Mouse (Mus musculus) heart, embryonic 16.5 days (tissue): Measurements from ENCODE around the gene Nxph1. TPM values are rescaled to one million over a fixed set of nuclear protein-coding genes. Genes with fewer than 3 reads are reported as not detected.

Experiments used
- ATAC-seq: fragments of 200-750 bp; cut with Nextera tagmentation; replicated peaks from 2 replicates; pipeline ENCODE4 v1.8.0; 2017; ENCODE audit warnings: moderate number of reproducible peaks; ENCODE audit not compliant: insufficient read depth, low FRiP score; ENCODE audit errors: extremely low read depth
- H3K27ac ChIP-seq: fragments of 300-500 bp; sonication (generic); 2 replicates; pipeline ENCODE4 v1.5.1; 2014; ENCODE audit warnings: mild to moderate bottlenecking, low read length, control low read depth, moderate library complexity
- H3K27me3 ChIP-seq: fragments of 300-500 bp; sonication (generic); 2 replicates; pipeline ENCODE4 v1.6.1; 2014; ENCODE audit warnings: low read length, mixed read lengths; ENCODE audit not compliant: control insufficient read depth, insufficient read depth
- H3K36me3 ChIP-seq: fragments of 300-500 bp; sonication (generic); 2 replicates; pipeline ENCODE4 v1.6.1; 2014; ENCODE audit not compliant: control insufficient read depth, insufficient read depth
- H3K4me1 ChIP-seq: fragments of 300-500 bp; sonication (generic); 2 replicates; pipeline ENCODE4 v1.6.1; 2014; ENCODE audit warnings: low read length, mixed read lengths; ENCODE audit not compliant: control insufficient read depth, insufficient read depth
- H3K4me2 ChIP-seq: fragments of 300-500 bp; sonication (generic); 2 replicates; pipeline ENCODE4 v1.6.1; 2014; ENCODE audit warnings: low read depth, mild to moderate bottlenecking, control low read depth, low read length
- H3K4me3 ChIP-seq: fragments of 300-500 bp; sonication (generic); 2 replicates; pipeline ENCODE4 v1.5.1; 2014; ENCODE audit warnings: mild to moderate bottlenecking, control low read depth, low read length
- H3K9ac ChIP-seq: fragments of 300-500 bp; sonication (generic); 2 replicates; pipeline ENCODE4 v1.6.1; 2014; ENCODE audit warnings: low read length, control low read depth
- H3K9me3 ChIP-seq: fragments of 300-500 bp; sonication (generic); replicated peaks from 2 replicates; pipeline ENCODE4 v1.6.1; 2016; ENCODE audit warnings: low read length; ENCODE audit not compliant: control insufficient read depth
- whole genome bisulfite sequencing: fragments of 180-500 bp; shearing (Covaris S2); extraction: QIAGEN DNeasy Blood & Tissue Kit; methylation state at CpG from one replicate; pipeline ENCODE4 v1.1.7; 2014; 5-methylcytosine and 5-hydroxymethylcytosine counted together
- polyA plus RNA-seq: library from polyadenylated mRNA; unstranded; fragments of >200 nt; fragmentation: Nextera tagmentation; extraction: Ambion mirVana; gene quantifications from 2 replicates; pipeline ENCODE4 v1.2.1, GENCODE M21; 2015

Nxph1 gene
- polyA plus RNA-seq, 1 experiment from 2014 or later = 0.09 TPM

- Histone ChIP-seq H3K4me2 (no peak overlapping the region), H3K27me3 (no peaks in the 10 kb centered on the region), H3K4me3 (no peak overlapping the region), H3K9me3 (no peaks in the 10 kb centered on the region), H3K4me1 (no peaks in the 10 kb centered on the region), H3K9ac (no peak overlapping the region), H3K27ac (no peak overlapping the region), H3K36me3 (no peaks in the 10 kb centered on the region)
- no peak for ATAC-seq
- WGBS = 36% methylated on average over 1 of the region's 1 CpGs
These were observed 201.6 kb downstream of the Nxph1 start for GRCm38 (mm10) chr6:9149791-9150190.

GRCm38 (mm10) chr6:9159191-9159590 lies 211.0 kb downstream of the Nxph1 start:
- Histone ChIP-seq H3K27ac (no peak overlapping the region), H3K4me2 (no peak overlapping the region), H3K4me1 (no peaks in the 10 kb centered on the region), H3K4me3 (no peak overlapping the region), H3K9ac (no peak overlapping the region), H3K36me3 (no peaks in the 10 kb centered on the region), H3K27me3 (no peaks in the 10 kb centered on the region), H3K9me3 (no peaks in the 10 kb centered on the region)
- ATAC-seq = no peak
- 59% methylated on average over 2 of the region's 2 CpGs for WGBS

- Histone ChIP-seq H3K36me3 (no peaks in the 10 kb centered on the region), H3K4me2 (no peak overlapping the region), H3K27me3 (no peaks in the 10 kb centered on the region), H3K9ac (no peak overlapping the region), H3K9me3 (no peaks in the 10 kb centered on the region), H3K4me3 (no peak overlapping the region), H3K4me1 (no peaks in the 10 kb centered on the region), H3K27ac (no peak overlapping the region)
- WGBS = 46% methylated on average over 3 of the region's 3 CpGs
- no peak for ATAC-seq
These were observed 234.2 kb downstream of the Nxph1 start for GRCm38 (mm10) chr6:9182477-9182876.

GRCm38 (mm10) chr6:9210730-9211129 lies 262.5 kb downstream of the Nxph1 start:
- no peaks in the 10 kb centered on the region for H3K36me3 ChIP-seq
- no peak overlapping the region for H3K9ac ChIP-seq
- H3K4me2 ChIP-seq = no peak overlapping the region
- H3K4me1 ChIP-seq = no peaks in the 10 kb centered on the region
- no peak overlapping the region for H3K27ac ChIP-seq
- H3K27me3 ChIP-seq = no peaks in the 10 kb centered on the region
- H3K4me3 ChIP-seq = no peak overlapping the region
- ATAC-seq = no peak
- WGBS = 76% methylated on average over 4 of the region's 4 CpGs
- H3K9me3 ChIP-seq = no peaks in the 10 kb centered on the region

GRCm38 (mm10) chr6:9220724-9221453 lies 272.7 kb downstream of the Nxph1 start:
- Histone ChIP-seq H3K4me3 (no peak overlapping the region), H3K27ac (no peak overlapping the region), H3K9ac (no peak overlapping the region), H3K9me3 (no peaks in the 10 kb centered on the region), H3K4me1 (no peaks in the 10 kb centered on the region), H3K36me3 (no peaks in the 10 kb centered on the region), H3K27me3 (no peaks in the 10 kb centered on the region), H3K4me2 (no peak overlapping the region)
- 73% methylated on average over 4 of the region's 4 CpGs for WGBS
- ATAC-seq = no peak

- Histone ChIP-seq H3K27me3 (no peaks in the 10 kb centered on the region), H3K36me3 (no peaks in the 10 kb centered on the region), H3K4me3 (no peak overlapping the region), H3K4me1 (no peaks in the 10 kb centered on the region), H3K9me3 (no peaks in the 10 kb centered on the region), H3K9ac (no peak overlapping the region), H3K27ac (no peak overlapping the region), H3K4me2 (no peak overlapping the region)
- ATAC-seq = no peak
These were observed 286.6 kb downstream of the Nxph1 start for GRCm38 (mm10) chr6:9234802-9235201.

- Histone ChIP-seq H3K9ac (no peak overlapping the region), H3K4me3 (no peak overlapping the region), H3K4me2 (no peak overlapping the region), H3K27me3 (no peaks in the 10 kb centered on the region), H3K36me3 (no peaks in the 10 kb centered on the region), H3K27ac (no peak overlapping the region), H3K9me3 (no peaks in the 10 kb centered on the region), H3K4me1 (no peaks in the 10 kb centered on the region)
- ATAC-seq = no peak
- WGBS = 62% methylated on average over 1 of the region's 1 CpGs
These were observed 319.8 kb downstream of the Nxph1 start for GRCm38 (mm10) chr6:9267998-9268397.

Other genes with a start within 250 kb of the Nxph1 start
- 20.0 and 23.5 TPM in 2 replicates for gene Ica1, start 169.9 kb upstream of the Nxph1 start, polyA plus RNA-seq